Mouse (Mus musculus) gastrocnemius, postnatal 4 days (tissue): Measurements from ENCODE around the gene Tifa. TPM values are rescaled to one million over a fixed set of nuclear protein-coding genes. Genes with fewer than 3 reads are reported as not detected.

Experiments
- DNase-seq, 2 experiments: peaks; one replicate each; pipeline ENCODE4 v3.0.0; 2021 to 2022; ENCODE audit warnings: low spot score in 2 of 2, mixed read lengths in 2 of 2
- long read RNA-seq, 2 experiments: library from polyadenylated mRNA; stranded (forward); transcript quantifications; one replicate each; pipeline ENCODE4 v2.0.0; 2021
- total RNA-seq, 2 experiments: library from RNA; stranded (reverse); gene quantifications; 2 replicates each; pipeline ENCODE4 v1.2.3; 2021

Gene Tifa
- total RNA-seq = 1 to 10 TPM; 1.6 to 2.0 TPM
- long read RNA-seq, experiment 1, transcript Tifa-201 (3 exons, 2,245 nt) = major isoform, 7 of 8 reads
- long read RNA-seq, experiment 1, partial matches to known transcripts = 0 of 8 reads
- long read RNA-seq, experiment 1, other reads (novel, unspliced or antisense) = 1 of 8 reads
- long read RNA-seq, experiment 2, partial matches to known transcripts = 0 of 8 reads
- long read RNA-seq, experiment 2, other reads (novel, unspliced or antisense) = 1 of 8 reads

- peak; percentile 27 to 47 for DNase-seq
These were observed at the start of gene Tifa for GRCm38 (mm10) chr3:127789500-127790191. TSS of gene Tifa (plus strand) at chr3:127789805.

- DNase-seq = no peak
These were observed 48.1 kb upstream of the Tifa start for GRCm38 (mm10) chr3:127741473-127741872.

- DNase-seq = no peak
These were observed 45.8 kb upstream of the Tifa start for GRCm38 (mm10) chr3:127743614-127744365.

- no peak for DNase-seq
These were observed 44.1 kb upstream of the Tifa start for GRCm38 (mm10) chr3:127745504-127745903.

GRCm38 (mm10) chr3:127745911-127746640, 43.5 kb upstream of the Tifa start:
- no peak for DNase-seq

- no peak for DNase-seq
These were observed 41.0 kb upstream of the Tifa start for GRCm38 (mm10) chr3:127748644-127749043.

GRCm38 (mm10) chr3:127749266-127749665, 40.3 kb upstream of the Tifa start:
- DNase-seq = no peak

GRCm38 (mm10) chr3:127749981-127750562, 39.5 kb upstream of the Tifa start:
- DNase-seq = no peak

GRCm38 (mm10) chr3:127756458-127756857, 33.1 kb upstream of the Tifa start:
- DNase-seq = no peak

GRCm38 (mm10) chr3:127757886-127758301, 31.7 kb upstream of the Tifa start:
- DNase-seq = no peak

GRCm38 (mm10) chr3:127758806-127759205, 30.8 kb upstream of the Tifa start:
- DNase-seq = no peak

- DNase-seq = no peak
These were observed 30.4 kb upstream of the Tifa start for GRCm38 (mm10) chr3:127759212-127759611.

GRCm38 (mm10) chr3:127762403-127762802, 27.2 kb upstream of the Tifa start:
- DNase-seq = no peak

- peak; percentile 50 to 74 for DNase-seq
These were observed 26.5 kb upstream of the Tifa start for GRCm38 (mm10) chr3:127763076-127763612.

- no peak for DNase-seq
These were observed 25.1 kb upstream of the Tifa start for GRCm38 (mm10) chr3:127764541-127764940.

- no peak for DNase-seq
These were observed 23.6 kb upstream of the Tifa start for GRCm38 (mm10) chr3:127765971-127766370.

GRCm38 (mm10) chr3:127769146-127769545, 20.5 kb upstream of the Tifa start:
- DNase-seq = no peak

- peak in 1 of 2 experiments; percentile 52 for DNase-seq
These were observed 9.5 kb upstream of the Tifa start, which contains the start of gene Alpk1 for GRCm38 (mm10) chr3:127780021-127780644. TSS of gene Alpk1 (minus strand) at chr3:127780527.

- no peak for DNase-seq
These were observed 8.7 kb upstream of the Tifa start for GRCm38 (mm10) chr3:127780921-127781320.

- no peak for DNase-seq
These were observed 6.7 kb upstream of the Tifa start for GRCm38 (mm10) chr3:127782921-127783320.
